Mouse (Mus musculus) hindbrain, embryonic 14.5 days (tissue): ENCODE results near the gene Med31. TPM values are rescaled to one million over a fixed set of nuclear protein-coding genes. Genes with fewer than 3 reads are reported as not detected.
A peak's percentile ranks its signal among the peaks of the same experiment; 100 is the strongest.

Experiments used
- ATAC-seq: fragments of 200-750 bp; cut with Nextera tagmentation; 2 replicates; pipeline ENCODE4 v1.8.0; 2017; ENCODE audit warnings: moderate number of reproducible peaks, mild to moderate bottlenecking, moderate TSS enrichment, moderate library complexity; ENCODE audit not compliant: low FRiP score
- DNase-seq: peaks from one replicate; pipeline ENCODE4 v3.0.0-alpha.2; 2015; ENCODE audit warnings: low spot score
- H3K27ac ChIP-seq: fragments of 300-500 bp; sonication (generic); 2 replicates; pipeline ENCODE4 v1.5.1; 2014; ENCODE audit warnings: mild to moderate bottlenecking, moderate library complexity
- H3K27me3 ChIP-seq: fragments of 300-500 bp; sonication (generic); 2 replicates; pipeline ENCODE4 v1.6.1; 2014; ENCODE audit warnings: mild to moderate bottlenecking, low read length, mixed read lengths; ENCODE audit not compliant: control insufficient read depth, insufficient read depth
- H3K36me3 ChIP-seq: fragments of 300-500 bp; sonication (generic); replicated peaks from 2 replicates; pipeline ENCODE4 v1.6.1; 2014; ENCODE audit not compliant: control insufficient read depth, insufficient read depth
- H3K4me1 ChIP-seq: fragments of 300-500 bp; sonication (generic); replicated peaks from 2 replicates; pipeline ENCODE4 v1.6.1; 2014; ENCODE audit warnings: antibody characterized with exemption, low read length, mixed read lengths; ENCODE audit not compliant: control insufficient read depth, insufficient read depth
- H3K4me2 ChIP-seq: fragments of 300-500 bp; sonication (generic); replicated peaks from 2 replicates; pipeline ENCODE4 v1.6.1; 2014; ENCODE audit warnings: mild to moderate bottlenecking, moderate library complexity
- H3K4me3 ChIP-seq: fragments of 300-500 bp; sonication (generic); replicated peaks from 2 replicates; pipeline ENCODE4 v1.5.1; 2014; ENCODE audit warnings: mild to moderate bottlenecking, low read length
- H3K9ac ChIP-seq: fragments of 300-500 bp; sonication (generic); 2 replicates; pipeline ENCODE4 v1.6.1; 2014
- H3K9me3 ChIP-seq: fragments of 300-500 bp; sonication (generic); 2 replicates; pipeline ENCODE4 v1.6.1; 2016; ENCODE audit warnings: low read length; ENCODE audit not compliant: control insufficient read depth
- WGBS: fragments of 180-500 bp; shearing (Covaris S2); extraction: QIAGEN DNeasy Blood & Tissue Kit; methylation state at CpG from one replicate; pipeline ENCODE4 v1.1.7; 2014; 5-methylcytosine and 5-hydroxymethylcytosine counted together
- polyA plus RNA-seq: library from polyadenylated mRNA; unstranded; fragments of >200 nt; fragmentation: Nextera tagmentation; extraction: Ambion mirVana; gene quantifications from 2 replicates; pipeline ENCODE4 v1.2.1, GENCODE M21; 2014

The Med31 gene
- polyA plus RNA-seq, 1 experiment from 2014 or later: 52.8 TPM

- peaks cover 36% of the 10 kb centered on the region for H3K36me3 ChIP-seq
- H3K9me3 ChIP-seq: no peaks in the 10 kb centered on the region
- H3K9ac ChIP-seq: peak within 1 kb of the TSS; percentile 92
- peak within 1 kb of the TSS; percentile 77 for H3K4me2 ChIP-seq
- peak within 1 kb of the TSS; percentile 91 for H3K4me3 ChIP-seq
- no peaks in the 10 kb centered on the region for H3K27me3 ChIP-seq
- peak within 1 kb of the TSS; percentile 76 for H3K27ac ChIP-seq
- WGBS: 1% methylated on average over 43 of the region's 43 CpGs
- peak; percentile 52 for ATAC-seq
- peaks cover 14% of the 10 kb centered on the region for H3K4me1 ChIP-seq
- DNase-seq: no peak
Observed at GRCm38 (mm10) chr11:72206341-72207203, 8.8 kb downstream of the Med31 start, which contains the start of gene Gm43951. Gm43951 (minus strand) TSS chr11:72206840.

DNA sequence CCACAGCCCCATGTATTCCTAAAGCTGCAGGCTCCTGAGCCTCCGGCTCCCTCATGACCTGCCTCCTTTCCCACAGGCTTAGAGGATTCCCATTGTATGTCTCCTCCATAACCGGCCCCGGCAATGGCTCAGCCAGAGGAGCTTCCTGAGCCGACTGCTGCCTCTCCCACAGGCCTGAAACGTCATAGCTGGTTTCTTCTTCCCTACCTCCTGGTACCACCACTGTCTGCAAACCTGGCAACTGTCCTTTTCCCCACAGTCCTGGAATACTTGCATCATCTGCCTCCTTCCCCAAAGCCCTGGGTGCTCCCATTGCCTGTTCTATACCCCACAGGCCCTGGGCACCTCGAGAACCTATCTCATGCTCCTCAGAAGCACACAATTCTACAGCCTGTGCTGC is 10.1 kb downstream of the Med31 start:
- Histone ChIP-seq H3K36me3 (peaks cover 36% of the 10 kb centered on the region), H3K9me3 (no peaks in the 10 kb centered on the region), H3K27me3 (no peaks in the 10 kb centered on the region), H3K4me3 (peak overlapping the region; percentile 91; the same call in 1 of the 2 replicates), H3K4me1 (peaks cover 14% of the 10 kb centered on the region), H3K9ac (peak overlapping the region; percentile 92), H3K27ac (no peak overlapping the region), H3K4me2 (peak overlapping the region; percentile 77)
- 89% methylated on average over 6 of the region's 6 CpGs for WGBS
- DNase-seq (no peak), ATAC-seq (no peak)

DNA sequence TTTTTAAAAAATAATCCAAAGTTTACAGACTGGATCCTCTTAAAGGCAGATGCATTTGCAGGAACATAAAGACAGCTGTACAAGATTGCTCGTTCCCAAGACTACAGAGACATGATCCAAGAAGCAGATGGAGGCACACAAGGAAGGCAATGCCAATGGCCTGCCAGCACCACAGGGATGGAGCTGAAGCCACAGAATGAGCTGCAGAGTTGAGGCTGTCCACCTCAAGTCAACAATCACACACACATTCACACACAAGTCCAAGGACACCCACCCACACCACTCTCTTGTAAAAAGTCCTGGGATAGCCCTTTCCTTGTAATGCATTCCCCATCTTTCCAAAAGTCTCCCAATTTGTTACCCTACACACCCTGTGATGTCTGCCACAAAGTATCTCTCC is 12.0 kb downstream of the Med31 start:
- no peak overlapping the region for H3K4me2 ChIP-seq
- no peak overlapping the region for H3K4me3 ChIP-seq
- WGBS: 56% methylated on average over 1 of the region's 1 CpGs
- no peaks in the 10 kb centered on the region for H3K27me3 ChIP-seq
- H3K4me1 ChIP-seq: peaks cover 14% of the 10 kb centered on the region
- H3K36me3 ChIP-seq: peaks cover 37% of the 10 kb centered on the region
- DNase-seq: no peak
- no peak overlapping the region for H3K9ac ChIP-seq
- no peaks in the 10 kb centered on the region for H3K9me3 ChIP-seq
- no peak overlapping the region for H3K27ac ChIP-seq
- ATAC-seq: no peak

- H3K4me2 ChIP-seq: no peak overlapping the region
- peaks cover 76% of the 10 kb centered on the region for H3K36me3 ChIP-seq
- WGBS: 94% methylated on average over 8 of the region's 8 CpGs
- no peak overlapping the region for H3K9ac ChIP-seq
- H3K4me1 ChIP-seq: no peaks in the 10 kb centered on the region
- no peaks in the 10 kb centered on the region for H3K9me3 ChIP-seq
- ATAC-seq (no peak), DNase-seq (no peak)
- no peak overlapping the region for H3K4me3 ChIP-seq
- no peak overlapping the region for H3K27ac ChIP-seq
- no peaks in the 10 kb centered on the region for H3K27me3 ChIP-seq
Observed at GRCm38 (mm10) chr11:72196506-72196905, 18.9 kb downstream of the Med31 start.

DNA sequence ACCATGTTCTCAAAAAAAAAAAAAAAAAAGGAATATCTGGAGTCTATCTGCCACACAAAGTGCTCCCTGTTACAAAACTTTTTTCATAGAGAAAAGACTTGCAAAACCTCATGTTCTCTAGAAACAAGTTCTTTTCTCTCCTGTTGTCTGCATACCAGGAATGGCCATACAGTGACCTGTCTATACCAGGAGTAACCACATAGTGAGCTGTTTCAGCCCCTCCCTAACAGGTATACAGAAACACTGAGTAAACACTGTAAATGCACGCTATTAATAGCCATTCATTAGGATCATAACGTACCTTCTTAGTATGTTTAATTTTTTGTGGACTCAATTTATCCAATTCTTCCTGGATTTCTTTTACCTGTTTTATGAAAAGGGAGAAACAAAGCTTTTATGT is 21.1 kb downstream of the Med31 start:
- Histone ChIP-seq H3K4me1 (no peaks in the 10 kb centered on the region), H3K27ac (no peak overlapping the region), H3K9ac (no peak overlapping the region), H3K27me3 (no peaks in the 10 kb centered on the region), H3K9me3 (no peaks in the 10 kb centered on the region), H3K4me2 (no peak overlapping the region), H3K4me3 (no peak overlapping the region), H3K36me3 (peaks cover 76% of the 10 kb centered on the region)
- ATAC-seq: no peak
- 98% methylated on average over 2 of the region's 2 CpGs for WGBS
- DNase-seq: no peak

DNA sequence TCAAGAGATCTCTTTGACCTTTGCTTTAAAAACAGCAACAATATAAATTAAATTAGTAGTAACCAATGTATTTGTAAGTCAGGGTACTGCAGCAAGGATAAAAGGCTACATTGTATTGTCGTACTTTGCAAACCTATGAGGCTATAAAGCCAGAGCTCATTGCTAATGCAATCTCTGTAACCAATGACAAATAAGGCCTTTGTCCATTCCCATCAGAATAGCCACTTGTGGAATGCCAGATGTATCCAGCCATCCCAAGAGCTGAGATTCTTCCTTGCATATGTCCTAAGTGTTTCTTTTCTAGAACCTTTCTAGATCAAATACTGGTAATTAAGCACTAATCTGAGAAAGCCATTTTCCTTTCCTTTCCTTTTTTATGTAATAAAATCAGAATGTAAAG is 24.5 kb downstream of the Med31 start:
- no peak overlapping the region for H3K9ac ChIP-seq
- peaks cover 78% of the 10 kb centered on the region for H3K36me3 ChIP-seq
- H3K4me2 ChIP-seq: no peak overlapping the region
- H3K4me1 ChIP-seq: no peaks in the 10 kb centered on the region
- DNase-seq (no peak), ATAC-seq (no peak)
- no peaks in the 10 kb centered on the region for H3K9me3 ChIP-seq
- H3K27me3 ChIP-seq: no peaks in the 10 kb centered on the region
- 81% methylated on average over 1 of the region's 1 CpGs for WGBS
- no peak overlapping the region for H3K27ac ChIP-seq
- H3K4me3 ChIP-seq: no peak overlapping the region

- no peaks in the 10 kb centered on the region for H3K27me3 ChIP-seq
- no peaks in the 10 kb centered on the region for H3K9me3 ChIP-seq
- no peak overlapping the region for H3K9ac ChIP-seq
- peaks cover 68% of the 10 kb centered on the region for H3K36me3 ChIP-seq
- no peaks in the 10 kb centered on the region for H3K4me1 ChIP-seq
- DNase-seq: no peak
- no peak overlapping the region for H3K27ac ChIP-seq
- WGBS: 89% methylated on average over 4 of the region's 4 CpGs
- no peak for ATAC-seq
- H3K4me3 ChIP-seq: no peak overlapping the region
- H3K4me2 ChIP-seq: no peak overlapping the region
Observed at GRCm38 (mm10) chr11:72184252-72184651, 31.1 kb downstream of the Med31 start.

DNA sequence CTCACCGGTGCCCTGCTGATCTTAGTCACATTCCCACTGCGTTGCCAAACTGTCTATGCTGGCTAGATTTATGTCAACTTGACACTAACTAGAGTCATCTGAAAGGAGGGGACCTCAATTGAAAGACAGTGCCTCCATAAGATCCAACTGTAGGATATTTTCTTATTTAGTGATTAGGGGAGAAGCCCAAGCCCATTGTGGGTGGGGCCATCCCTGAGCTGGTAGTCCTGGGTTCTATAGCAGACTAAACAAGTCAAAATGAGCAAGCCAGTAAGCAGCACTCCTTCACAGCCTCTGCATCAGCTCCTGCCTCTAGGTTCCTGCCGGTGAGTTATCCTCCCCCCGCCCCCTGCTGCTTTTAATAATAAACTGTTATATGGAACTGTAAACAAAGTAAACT is 34.3 kb downstream of the Med31 start:
- Histone ChIP-seq H3K27me3 (no peaks in the 10 kb centered on the region), H3K36me3 (peaks cover 70% of the 10 kb centered on the region), H3K9me3 (no peaks in the 10 kb centered on the region), H3K4me1 (no peaks in the 10 kb centered on the region), H3K27ac (no peak overlapping the region), H3K4me2 (no peak overlapping the region), H3K9ac (no peak overlapping the region), H3K4me3 (no peak overlapping the region)
- no peak for ATAC-seq
- 98% methylated on average over 4 of the region's 4 CpGs for WGBS
- no peak for DNase-seq

- Histone ChIP-seq H3K4me2 (no peak overlapping the region), H3K9ac (no peak overlapping the region), H3K4me3 (no peak overlapping the region), H3K36me3 (peaks cover 72% of the 10 kb centered on the region), H3K4me1 (no peaks in the 10 kb centered on the region), H3K27ac (no peak overlapping the region), H3K27me3 (no peaks in the 10 kb centered on the region), H3K9me3 (no peaks in the 10 kb centered on the region)
- DNase-seq (no peak), ATAC-seq (no peak)
- 92% methylated on average over 5 of the region's 5 CpGs for WGBS
Observed at GRCm38 (mm10) chr11:72180556-72180955, 34.8 kb downstream of the Med31 start.
